ENCODE assay signal across 9 mouse cellular contexts in the genomic region with DNA sequence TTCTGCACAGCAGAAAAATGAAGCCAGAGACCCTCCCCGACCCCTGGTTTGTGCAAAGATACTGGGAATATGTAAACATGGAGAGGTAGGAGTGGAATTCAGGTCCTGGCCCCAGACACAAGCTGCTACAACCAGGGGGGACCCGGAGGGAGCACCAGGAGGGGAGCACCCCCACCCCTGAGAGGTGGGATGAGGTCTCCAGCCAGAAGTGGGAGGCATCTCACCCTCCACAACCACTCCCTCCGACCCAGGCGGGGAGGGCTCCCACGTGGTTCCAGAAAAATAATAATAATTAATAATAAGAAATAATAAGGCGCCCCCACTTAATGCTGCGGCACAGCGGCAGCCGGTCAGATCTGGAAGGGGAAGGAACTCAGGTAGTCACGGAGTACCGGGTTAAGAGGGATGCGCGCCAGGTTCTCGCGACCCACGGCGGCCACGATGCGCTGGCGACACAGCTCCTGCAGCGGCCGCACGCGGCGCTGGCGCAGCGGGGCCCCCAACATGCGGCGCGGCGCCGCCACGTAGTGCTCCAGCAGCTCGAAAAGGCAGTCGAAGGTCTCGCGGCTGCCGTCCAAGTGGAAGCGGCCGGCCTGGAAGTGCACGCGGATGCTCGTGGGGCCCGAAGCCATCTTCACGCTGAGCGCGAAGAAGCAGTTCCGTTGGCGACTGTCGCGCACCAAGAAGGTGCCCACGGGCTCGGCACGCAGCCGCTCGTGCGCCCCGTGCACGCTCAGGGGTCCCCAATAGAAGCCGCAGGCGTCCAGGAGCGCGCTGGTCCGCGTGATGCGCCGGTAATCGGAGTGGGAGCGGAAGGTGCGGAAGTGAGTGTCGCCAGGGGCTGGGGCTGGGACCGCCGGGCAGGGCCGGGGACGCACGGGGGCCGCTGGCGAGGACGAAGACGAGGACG. TPM values are rescaled to one million over a fixed set of nuclear protein-coding genes. Genes with fewer than 3 reads are reported as not detected.
DNase-seq lines count a peak whose midpoint lies in the region; ATAC-seq and TF ChIP-seq lines count a peak whose summit lies in the region.
"Had no signal": no experiment of that assay in that cellular context is flagged by ENCODE, and none has a peak within 500 bp of the region (broad histone marks: within the 10 kb centered on the region; RNA-seq: fewer than 3 reads in every experiment).

No protein-coding gene starts in this region.

- TF ChIP-seq EP300 in liver, postnatal 0 days (IDR thresholded peaks at IDR 0.05; ENCODE audit: low read depth): no peak

- no peak for TF ChIP-seq CTCF in lung, adult 2 months (IDR thresholded peaks at IDR 0.05; ENCODE audit: insufficient read depth, low read length)
- no peak for TF ChIP-seq CTCF in liver, postnatal 0 days (IDR thresholded peaks at IDR 0.05; ENCODE audit: low read depth)

- peaks cover 8% of the 10 kb centered on the region; the same call in 1 of the 2 replicates for H3K27me3 ChIP-seq in liver, postnatal 0 days (ENCODE audit: insufficient read depth, low read length)

- ATAC-seq in liver, postnatal 0 days: 0 out of 2 replicates have a peak, but pooled peaks have one; percentile 1

- no peak overlapping the region for H3K27ac ChIP-seq in brown adipose tissue, adult 24 weeks (replicated peaks; ENCODE audit: low read depth, low read length)
- H3K27ac ChIP-seq in liver, postnatal 0 days (ENCODE audit: low read depth): peak overlapping the region; percentile 78; the same call in 1 of the 2 replicates

- H3K9me3 ChIP-seq in liver, postnatal 0 days (ENCODE audit: low read length): no peaks in the 10 kb centered on the region

- 3% methylated on average over 81 of the region's 81 CpGs for WGBS in lung, adult 2 months
- 3% methylated on average over 81 of the region's 81 CpGs for WGBS in liver, postnatal 0 days (ENCODE audit: insufficient replicate concordance)

- H3K4me1 ChIP-seq in lung, adult 2 months (ENCODE audit: control insufficient read depth, insufficient read depth, low read length): peaks cover 2% of the 10 kb centered on the region
- H3K4me1 ChIP-seq in brown adipose tissue, adult 24 weeks (ENCODE audit: control insufficient read depth, insufficient read depth, insufficient read length, low read length): no peaks in the 10 kb centered on the region
- H3K4me1 ChIP-seq in liver, postnatal 0 days (ENCODE audit: insufficient read depth): peaks cover 28% of the 10 kb centered on the region

- H3K4me3 ChIP-seq in lung, adult 2 months (replicated peaks; ENCODE audit: extremely low read depth, low read depth, low read length): peak overlapping the region; percentile 96
- H3K4me3 ChIP-seq in brown adipose tissue, adult 24 weeks (ENCODE audit: insufficient read depth, low read depth, low read length): peak overlapping the region; percentile 74
- H3K4me3 ChIP-seq in liver, postnatal 0 days (ENCODE audit: low read depth, low read length): peak overlapping the region; percentile 96

- no peak for DNase-seq in lung, adult 2 months
- DNase-seq in lung, adult 18-20 months: no peak
- DNase-seq in gastrocnemius, postnatal 10 days: peak; percentile 60
- peak; percentile 14 for DNase-seq in kidney, adult 9 months
- peak; percentile 46 for DNase-seq in liver, postnatal 0 days
- DNase-seq in retina, postnatal 7 days (ENCODE audit: low read depth, low spot score): peak; percentile 27
- no peak for DNase-seq in MN1 (ENCODE audit: low spot score)

- no peaks in the 10 kb centered on the region; the same call in 1 of the 2 replicates for H3K36me3 ChIP-seq in liver, postnatal 0 days (replicated peaks; ENCODE audit: insufficient read depth, low read length)

- TF ChIP-seq POLR2A in lung, adult 2 months (IDR thresholded peaks at IDR 0.05; ENCODE audit: borderline replicate concordance, extremely low read depth, low read depth, low read length): no peak

- H3K9ac ChIP-seq in liver, postnatal 0 days (replicated peaks): peak overlapping the region; percentile 84

- peak overlapping the region; percentile 84 for H3K4me2 ChIP-seq in liver, postnatal 0 days (ENCODE audit: low read depth, low read length)

RNA-seq across cellular contexts. Expression of gene Socs1, which starts 1.2 kb away (rescaled TPM):
- 8.8 and 11.6 TPM in 2 replicates for polyA plus RNA-seq in lung, adult 2 months (2012; rRNA removed)
- polyA plus RNA-seq in brown adipose tissue, adult 24 weeks (2012; ENCODE audit: insufficient read depth, insufficient read length, missing spikeins): 0.54 TPM in 1 of 2 replicates, not detected in the other
- total RNA-seq in gastrocnemius, postnatal 10 days (2021): 1 to 10 TPM; 1.1 to 2.2 TPM
- 1.6 TPM in 2 replicates for polyA plus RNA-seq in liver, postnatal 0 days (2015; fragmentation: Nextera tagmentation; extraction: Ambion mirVana)

RNA-seq across cellular contexts. Expression of gene Tnp2, which starts 4.3 kb away (rescaled TPM):
- polyA plus RNA-seq in lung, adult 2 months (2012; rRNA removed): 0.82 and 2.7 TPM in 2 replicates
- polyA plus RNA-seq in brown adipose tissue, adult 24 weeks (2012; ENCODE audit: insufficient read depth, insufficient read length, missing spikeins): not detected in 2 replicates
- not detected for total RNA-seq in gastrocnemius, postnatal 10 days (2021)
- polyA plus RNA-seq in liver, postnatal 0 days (2015; fragmentation: Nextera tagmentation; extraction: Ambion mirVana): not detected in 2 replicates
- total RNA-seq: common myeloid progenitor, adult 5-6 weeks had no signal

RNA-seq across cellular contexts. Expression of gene Prm3, which starts 6.6 kb away (rescaled TPM):
- not detected in 2 replicates for polyA plus RNA-seq in lung, adult 2 months (2012; rRNA removed)
- polyA plus RNA-seq in brown adipose tissue, adult 24 weeks (2012; ENCODE audit: insufficient read depth, insufficient read length, missing spikeins): not detected in 2 replicates
- total RNA-seq in gastrocnemius, postnatal 10 days (2021): not detected
- polyA plus RNA-seq in liver, postnatal 0 days (2015; fragmentation: Nextera tagmentation; extraction: Ambion mirVana): not detected in 2 replicates
- total RNA-seq: common myeloid progenitor, adult 5-6 weeks had no signal

RNA-seq across cellular contexts. Expression of gene Prm2, which starts 11.8 kb away (rescaled TPM):
- polyA plus RNA-seq in lung, adult 2 months (2012; rRNA removed): 0.83 and 1.8 TPM in 2 replicates
- not detected in 2 replicates for polyA plus RNA-seq in brown adipose tissue, adult 24 weeks (2012; ENCODE audit: insufficient read depth, insufficient read length, missing spikeins)
- not detected for total RNA-seq in gastrocnemius, postnatal 10 days (2021)
- polyA plus RNA-seq in liver, postnatal 0 days (2015; fragmentation: Nextera tagmentation; extraction: Ambion mirVana): not detected in 2 replicates
- total RNA-seq: common myeloid progenitor, adult 5-6 weeks had no signal

RNA-seq across cellular contexts. Expression of gene Prm1, which starts 21.5 kb away (rescaled TPM):
- polyA plus RNA-seq in lung, adult 2 months (2012; rRNA removed): 0.36 and 1.8 TPM in 2 replicates
- polyA plus RNA-seq in brown adipose tissue, adult 24 weeks (2012; ENCODE audit: insufficient read depth, insufficient read length, missing spikeins): not detected in 2 replicates
- not detected for total RNA-seq in gastrocnemius, postnatal 10 days (2021)
- not detected in 2 replicates for polyA plus RNA-seq in liver, postnatal 0 days (2015; fragmentation: Nextera tagmentation; extraction: Ambion mirVana)
- total RNA-seq: common myeloid progenitor, adult 5-6 weeks had no signal

Comparison
In these comparisons a context has a peak if more than half of its experiments do, and no peak if none do; other contexts are left out.
1. DNase-seq: peak in gastrocnemius, postnatal 10 days (single experiment), kidney, adult 9 months (single experiment), liver, postnatal 0 days (single experiment) and retina, postnatal 7 days (single experiment); none in lung, adult 2 months (single experiment), lung, adult 18-20 months (0 of 2) and MN1 (single experiment).
2. Peak in every context shown above with its lines, with median percentiles within 50 percentile points of each other: H3K4me3 ChIP-seq.